Mouse (Mus musculus) intestine, embryonic 15.5 days (tissue): Measurements from ENCODE around the gene Pnn. TPM values are rescaled to one million over a fixed set of nuclear protein-coding genes. Genes with fewer than 3 reads are reported as not detected.

Experiments used
- ATAC-seq: fragments of 200-750 bp; cut with Nextera tagmentation; 2 replicates; pipeline ENCODE4 v1.8.0; 2017; ENCODE audit warnings: moderate TSS enrichment, moderate library complexity
- H3K27ac ChIP-seq: fragments of 300-500 bp; sonication (generic); 2 replicates; pipeline ENCODE4 v1.5.1; 2015; ENCODE audit warnings: mild to moderate bottlenecking, inconsistent platforms
- H3K27me3 ChIP-seq: fragments of 300-500 bp; sonication (generic); replicated peaks from 2 replicates; pipeline ENCODE4 v1.6.1; 2015; ENCODE audit warnings: inconsistent platforms
- H3K36me3 ChIP-seq: fragments of 300-500 bp; sonication (generic); 2 replicates; pipeline ENCODE4 v1.6.1; 2015; ENCODE audit warnings: inconsistent platforms
- H3K4me1 ChIP-seq: fragments of 300-500 bp; sonication (generic); replicated peaks from 2 replicates; pipeline ENCODE4 v1.6.1; 2015; ENCODE audit warnings: inconsistent platforms
- H3K4me2 ChIP-seq: fragments of 300-500 bp; sonication (generic); replicated peaks from 2 replicates; pipeline ENCODE4 v1.6.1; 2015; ENCODE audit warnings: mild to moderate bottlenecking, inconsistent platforms
- H3K4me3 ChIP-seq: fragments of 300-500 bp; sonication (generic); replicated peaks from 2 replicates; pipeline ENCODE4 v1.5.1; 2015; ENCODE audit warnings: inconsistent platforms
- H3K9ac ChIP-seq: fragments of 300-500 bp; sonication (generic); 2 replicates; pipeline ENCODE4 v1.6.1; 2015; ENCODE audit warnings: inconsistent platforms
- H3K9me3 ChIP-seq: fragments of 300-500 bp; sonication (generic); 2 replicates; pipeline ENCODE4 v1.6.1; 2016; ENCODE audit warnings: inconsistent platforms
- WGBS: fragments of 180-500 bp; shearing (Covaris S2); methylation state at CpG from one replicate; pipeline ENCODE4 v1.1.7; 2015; 5-methylcytosine and 5-hydroxymethylcytosine counted together
- polyA plus RNA-seq: library from polyadenylated mRNA; unstranded; fragments of >200 nt; fragmentation: Nextera tagmentation; extraction: Ambion mirVana; gene quantifications from 2 replicates; pipeline ENCODE4 v1.2.1, GENCODE M21; 2015

Gene Pnn
- polyA plus RNA-seq, 1 experiment from 2014 or later, result 90.8 TPM

DNA sequence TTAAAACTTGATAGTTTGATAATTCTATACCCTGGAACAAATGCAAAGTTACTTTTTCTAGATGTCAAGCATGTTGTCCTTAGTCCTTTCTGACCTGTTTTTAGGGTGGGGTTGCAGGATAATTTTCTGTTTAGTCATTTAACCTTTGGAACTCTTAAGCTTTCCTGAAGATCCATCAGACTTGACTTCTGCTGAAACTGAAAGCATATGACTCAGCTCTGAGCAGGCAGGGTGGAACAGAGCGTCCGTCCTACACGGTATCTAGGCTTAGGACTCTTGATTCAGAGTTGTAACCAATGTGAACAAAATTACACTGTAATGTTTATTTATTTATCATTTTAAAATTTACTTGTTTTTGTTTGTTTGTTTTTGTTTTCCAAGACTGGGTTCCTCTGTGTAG, 11.2 kb downstream of the Pnn start:
- H3K4me1 ChIP-seq, result no peaks in the 10 kb centered on the region
- ATAC-seq, result peak; percentile 84

GRCm38 (mm10) chr12:59080461-59080860, 13.8 kb downstream of the Pnn start:
- no peak overlapping the region for H3K27ac ChIP-seq
- H3K9ac ChIP-seq, result no peak overlapping the region
- no peaks in the 10 kb centered on the region for H3K27me3 ChIP-seq
- no peaks in the 10 kb centered on the region for H3K9me3 ChIP-seq
- H3K4me2 ChIP-seq, result no peak overlapping the region
- no peaks in the 10 kb centered on the region for H3K4me1 ChIP-seq
- ATAC-seq, result no peak
- 84% methylated on average over 4 of the region's 4 CpGs for WGBS
- H3K4me3 ChIP-seq, result no peak overlapping the region
- no peaks in the 10 kb centered on the region for H3K36me3 ChIP-seq

More for the DNA sequence above, 11.2 kb downstream of the Pnn start:
- H3K9me3 ChIP-seq, result no peaks in the 10 kb centered on the region
- no peak overlapping the region for H3K9ac ChIP-seq
- H3K4me2 ChIP-seq, result no peak overlapping the region
- H3K27me3 ChIP-seq, result no peaks in the 10 kb centered on the region
- H3K27ac ChIP-seq, result no peak overlapping the region
- H3K4me3 ChIP-seq, result no peak overlapping the region
- 80% methylated on average over 3 of the region's 3 CpGs for WGBS
- H3K36me3 ChIP-seq, result 0 out of 2 replicates have a peak, but pooled peaks cover 2% of the 10 kb centered on the region

GRCm38 (mm10) chr12:59084446-59084845, 17.8 kb downstream of the Pnn start:
- H3K9me3 ChIP-seq, result no peaks in the 10 kb centered on the region
- no peak overlapping the region for H3K9ac ChIP-seq
- H3K27me3 ChIP-seq, result no peaks in the 10 kb centered on the region
- H3K36me3 ChIP-seq, result no peaks in the 10 kb centered on the region
- H3K4me2 ChIP-seq, result no peak overlapping the region
- ATAC-seq, result no peak
- H3K4me3 ChIP-seq, result no peak overlapping the region
- no peak overlapping the region for H3K27ac ChIP-seq
- WGBS, result 68% methylated on average over 5 of the region's 5 CpGs
- no peaks in the 10 kb centered on the region for H3K4me1 ChIP-seq

GRCm38 (mm10) chr12:59086171-59086570, 19.5 kb downstream of the Pnn start:
- H3K27me3 ChIP-seq, result no peaks in the 10 kb centered on the region
- no peak for ATAC-seq
- no peak overlapping the region for H3K4me2 ChIP-seq
- no peak overlapping the region for H3K4me3 ChIP-seq
- H3K27ac ChIP-seq, result no peak overlapping the region
- 79% methylated on average over 5 of the region's 5 CpGs for WGBS
- H3K9me3 ChIP-seq, result no peaks in the 10 kb centered on the region
- no peak overlapping the region for H3K9ac ChIP-seq
- no peaks in the 10 kb centered on the region for H3K4me1 ChIP-seq
- H3K36me3 ChIP-seq, result no peaks in the 10 kb centered on the region

DNA sequence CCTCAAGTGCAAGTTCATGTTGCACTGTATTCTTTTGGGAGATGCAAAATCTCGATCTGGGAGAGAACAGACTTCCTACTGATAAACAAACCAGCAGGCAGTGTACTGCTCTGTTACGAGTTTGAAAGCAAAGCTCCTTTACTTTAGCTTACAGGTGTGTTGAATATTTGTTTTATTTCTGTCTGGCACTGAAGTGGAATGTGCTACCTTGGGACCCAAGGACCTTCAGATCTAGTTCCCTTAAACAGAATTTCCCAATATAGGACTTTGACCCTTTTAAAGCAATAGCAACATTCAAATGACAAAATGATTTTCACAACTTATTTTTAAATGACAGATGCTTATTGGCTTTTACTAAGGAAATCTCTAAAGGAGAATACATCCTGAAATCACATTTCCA, 26.9 kb downstream of the Pnn start:
- H3K4me2 ChIP-seq, result no peak overlapping the region

GRCm38 (mm10) chr12:59095104-59096025, 28.7 kb downstream of the Pnn start, which contains the start of gene Mia2:
Mia2 (plus strand) TSS chr12:59095799.
- Histone ChIP-seq H3K9me3 (no peaks in the 10 kb centered on the region), H3K4me1 (no peaks in the 10 kb centered on the region), H3K27ac (peak within 1 kb of the TSS; percentile 94), H3K4me3 (peak within 1 kb of the TSS; percentile 37), H3K36me3 (no peaks in the 10 kb centered on the region), H3K4me2 (peak within 1 kb of the TSS; percentile 5; the same call in 1 of the 2 replicates), H3K9ac (peak within 1 kb of the TSS; percentile 44), H3K27me3 (no peaks in the 10 kb centered on the region)
- ATAC-seq, result peak; percentile 98
- 58% methylated on average over 19 of the region's 19 CpGs for WGBS

More for the DNA sequence above, 26.9 kb downstream of the Pnn start:
- H3K36me3 ChIP-seq, result no peaks in the 10 kb centered on the region
- 0 out of 2 replicates have a peak, but pooled peaks have one; percentile 48 for ATAC-seq
- H3K4me1 ChIP-seq, result no peaks in the 10 kb centered on the region
- H3K27me3 ChIP-seq, result no peaks in the 10 kb centered on the region
- no peak overlapping the region for H3K9ac ChIP-seq
- no peak overlapping the region for H3K4me3 ChIP-seq
- 16% methylated on average over 2 of the region's 2 CpGs for whole genome bisulfite sequencing
- H3K9me3 ChIP-seq, result no peaks in the 10 kb centered on the region
- no peak overlapping the region for H3K27ac ChIP-seq

DNA sequence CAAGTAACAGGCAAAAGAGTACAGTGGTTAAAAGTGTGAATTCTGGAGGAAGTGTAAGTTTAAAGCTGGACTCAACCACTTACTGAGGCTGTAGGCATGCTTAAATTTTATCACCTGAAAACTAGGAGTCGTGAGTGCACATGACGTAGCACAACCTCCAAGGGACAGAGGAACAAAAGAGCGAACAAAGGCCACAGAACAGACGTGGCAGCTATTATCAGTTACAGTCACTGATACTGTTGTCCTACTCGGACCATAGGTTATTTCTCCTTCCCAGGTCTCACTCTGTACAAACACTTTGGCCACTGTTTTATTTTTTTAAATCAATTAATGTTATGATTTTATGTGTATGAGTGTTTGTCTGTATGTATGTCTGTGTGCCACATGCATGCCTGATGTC, 38.1 kb downstream of the Pnn start:
- H3K27ac ChIP-seq, result no peak overlapping the region
- no peak overlapping the region for H3K4me2 ChIP-seq
- 63% methylated on average over 5 of the region's 5 CpGs for WGBS
- no peaks in the 10 kb centered on the region for H3K27me3 ChIP-seq
- 0 out of 2 replicates have a peak, but pooled peaks have one; percentile 41 for ATAC-seq
- H3K9me3 ChIP-seq, result no peaks in the 10 kb centered on the region
- no peak overlapping the region for H3K9ac ChIP-seq
- H3K4me3 ChIP-seq, result no peak overlapping the region
- H3K4me1 ChIP-seq, result 0 out of 2 replicates have a peak, but pooled peaks cover 3% of the 10 kb centered on the region
- no peaks in the 10 kb centered on the region for H3K36me3 ChIP-seq

- Histone ChIP-seq H3K27ac (no peak overlapping the region), H3K4me1 (0 out of 2 replicates have a peak, but pooled peaks cover 3% of the 10 kb centered on the region), H3K9ac (no peak overlapping the region), H3K36me3 (no peaks in the 10 kb centered on the region), H3K4me2 (no peak overlapping the region), H3K4me3 (no peak overlapping the region), H3K9me3 (no peaks in the 10 kb centered on the region), H3K27me3 (no peaks in the 10 kb centered on the region)
- ATAC-seq, result peak; percentile 80
- WGBS, result 67% methylated on average over 6 of the region's 6 CpGs
These were observed 39.2 kb downstream of the Pnn start for GRCm38 (mm10) chr12:59105914-59106313.

- Histone ChIP-seq H3K36me3 (no peaks in the 10 kb centered on the region), H3K4me2 (no peak overlapping the region), H3K27ac (no peak overlapping the region), H3K27me3 (no peaks in the 10 kb centered on the region), H3K4me3 (no peak overlapping the region), H3K9me3 (no peaks in the 10 kb centered on the region), H3K9ac (no peak overlapping the region), H3K4me1 (0 out of 2 replicates have a peak, but pooled peaks cover 3% of the 10 kb centered on the region)
- WGBS, result 85% methylated on average over 5 of the region's 5 CpGs
- no peak for ATAC-seq
These were observed 39.8 kb downstream of the Pnn start for GRCm38 (mm10) chr12:59106491-59106890.

DNA sequence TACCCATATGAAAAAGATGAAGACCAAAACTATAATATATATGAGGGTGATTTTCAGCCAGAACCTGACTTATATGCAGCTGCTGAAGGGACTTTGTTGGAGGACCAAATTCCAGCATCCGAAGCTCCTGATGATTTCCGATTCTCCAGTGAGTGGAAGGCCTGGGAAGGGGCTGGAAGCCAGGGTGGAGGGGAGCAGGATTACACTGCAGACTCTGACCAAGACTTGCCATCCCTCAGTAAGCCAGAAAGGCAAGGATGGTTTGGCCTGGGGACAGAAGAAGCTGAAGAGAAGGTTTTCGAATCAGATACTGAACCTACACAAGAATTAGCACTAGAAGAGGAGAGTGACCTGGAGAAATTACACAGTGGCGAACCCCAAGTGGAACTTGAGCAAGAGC, 41.2 kb downstream of the Pnn start:
- Histone ChIP-seq H3K27ac (no peak overlapping the region), H3K27me3 (no peaks in the 10 kb centered on the region), H3K9me3 (no peaks in the 10 kb centered on the region), H3K36me3 (no peaks in the 10 kb centered on the region), H3K9ac (no peak overlapping the region), H3K4me3 (no peak overlapping the region), H3K4me1 (0 out of 2 replicates have a peak, but pooled peaks cover 3% of the 10 kb centered on the region), H3K4me2 (no peak overlapping the region)
- no peak for ATAC-seq
- WGBS, result 85% methylated on average over 4 of the region's 4 CpGs

GRCm38 (mm10) chr12:59117184-59117583, 50.5 kb downstream of the Pnn start:
- Histone ChIP-seq H3K4me1 (no peaks in the 10 kb centered on the region), H3K9ac (no peak overlapping the region), H3K4me3 (no peak overlapping the region), H3K36me3 (no peaks in the 10 kb centered on the region), H3K9me3 (no peaks in the 10 kb centered on the region), H3K27me3 (no peaks in the 10 kb centered on the region), H3K27ac (no peak overlapping the region), H3K4me2 (no peak overlapping the region)
- WGBS, result 75% methylated on average over 3 of the region's 3 CpGs
- no peak for ATAC-seq
